Mouse (Mus musculus) cerebellum, postnatal 36 days (tissue): ENCODE data around the gene Tstd3.

Experiments
- DNase-seq, 2 experiments: peaks; one replicate each; pipeline ENCODE4 v3.0.0; 2021 to 2022; ENCODE audit warnings: mixed read lengths in 2 of 2

Gene Tstd3

GRCm38 (mm10) chr4:21766863-21767304 lies at the start of gene Tstd3, which contains the start of gene Usp45:
Tstd3 (minus strand) TSS chr4:21767212.
Usp45 (plus strand) TSS chr4:21767156.
- DNase-seq = peak; percentile 85 to 87

DNA sequence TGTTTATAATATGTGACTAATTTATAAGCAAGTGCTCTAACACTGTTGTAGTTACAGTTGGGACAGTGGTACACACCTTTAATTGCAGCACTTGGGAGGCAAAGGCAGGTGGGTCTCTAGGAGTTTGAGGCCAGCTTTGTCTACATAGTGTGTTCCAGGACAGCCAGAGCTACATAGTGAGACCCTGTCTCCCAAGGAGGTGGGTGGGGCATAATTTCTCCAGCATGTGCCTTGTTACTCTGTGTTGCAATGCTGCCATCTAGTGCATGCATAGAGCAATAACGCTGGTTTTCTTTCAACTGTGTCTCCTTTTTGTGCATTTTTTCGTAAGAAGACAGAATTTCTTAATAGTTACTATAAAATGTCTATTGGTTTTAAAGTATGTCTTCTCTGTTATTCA lies 47.0 kb upstream of the Tstd3 start:
- peak in 1 of 2 experiments; percentile 32 for DNase-seq

- DNase-seq = no peak
Measured at GRCm38 (mm10) chr4:21812635-21813034, 45.6 kb upstream of the Tstd3 start.

GRCm38 (mm10) chr4:21810608-21811007 lies 43.6 kb upstream of the Tstd3 start:
- DNase-seq = no peak

GRCm38 (mm10) chr4:21807204-21807603 lies 40.2 kb upstream of the Tstd3 start:
- DNase-seq = no peak

- no peak for DNase-seq
Measured at GRCm38 (mm10) chr4:21801620-21802019, 34.6 kb upstream of the Tstd3 start.

- no peak for DNase-seq
Measured at GRCm38 (mm10) chr4:21801013-21801412, 34.0 kb upstream of the Tstd3 start.

- DNase-seq = peak; percentile 10 to 11
Measured at GRCm38 (mm10) chr4:21793631-21794030, 26.6 kb upstream of the Tstd3 start.

GRCm38 (mm10) chr4:21789836-21790235 lies 22.8 kb upstream of the Tstd3 start:
- DNase-seq = no peak

- no peak for DNase-seq
Measured at GRCm38 (mm10) chr4:21788903-21789302, 21.9 kb upstream of the Tstd3 start.

DNA sequence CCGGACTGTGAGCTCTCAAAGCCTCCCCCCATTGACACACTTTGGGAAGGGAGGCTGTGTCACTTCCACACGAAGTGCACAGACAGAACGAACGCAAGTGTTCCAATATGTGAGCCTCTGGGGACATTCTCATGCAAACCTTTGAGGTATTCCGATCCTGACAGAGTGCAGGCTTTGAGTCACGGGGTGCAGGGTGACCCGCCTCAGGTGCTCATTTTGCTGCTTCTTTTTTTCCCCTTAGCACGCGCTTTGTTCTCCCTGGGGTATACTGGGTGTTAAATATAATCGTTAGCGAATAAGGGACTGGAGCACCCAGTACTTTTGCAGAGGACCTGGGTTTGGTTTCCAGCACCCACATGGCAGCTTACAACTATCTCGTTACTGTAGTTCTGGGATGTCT lies 19.3 kb upstream of the Tstd3 start:
- DNase-seq = no peak

DNA sequence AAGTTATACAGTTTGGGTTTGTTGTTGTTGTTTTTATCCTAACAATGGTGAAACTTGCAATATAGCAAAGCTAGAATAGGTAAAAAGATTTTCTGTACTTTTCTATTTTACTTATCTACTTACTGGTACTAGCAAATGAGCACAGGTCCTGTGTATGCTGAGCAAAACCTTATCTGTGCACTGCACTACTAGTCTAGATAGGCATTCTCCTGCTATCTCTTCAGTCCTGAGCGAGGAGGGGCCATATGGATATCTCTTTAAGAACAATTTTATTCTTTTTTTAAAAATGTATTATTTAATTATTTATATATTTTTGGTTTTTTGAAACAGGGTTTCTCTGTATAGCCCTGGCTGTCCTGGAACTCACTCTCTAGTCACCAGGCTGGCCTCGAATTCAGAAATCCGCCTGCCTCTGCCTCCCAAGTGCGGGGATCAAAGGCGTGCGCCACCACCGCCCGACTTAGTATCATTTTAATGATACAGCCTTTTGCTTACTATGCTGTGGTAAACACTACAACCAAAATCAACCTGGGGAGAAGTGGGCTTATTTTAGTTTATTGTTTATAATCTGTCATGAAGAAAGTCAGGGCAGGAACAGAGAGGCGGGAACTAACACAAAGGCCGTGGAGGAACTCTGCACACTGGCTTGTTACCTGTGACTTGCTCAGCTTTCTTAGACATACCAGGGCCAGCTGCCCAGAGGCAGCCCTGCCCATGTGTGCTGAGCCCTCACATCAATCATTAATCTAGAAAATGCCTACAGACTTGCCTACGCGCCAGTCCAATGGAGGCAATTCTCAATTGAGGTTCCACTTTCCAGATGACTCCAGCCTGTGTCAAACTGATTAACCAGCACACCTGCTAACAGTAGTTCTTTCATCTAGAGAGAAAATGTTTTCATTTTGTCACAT lies 14.1 kb upstream of the Tstd3 start:
- no peak for DNase-seq

DNA sequence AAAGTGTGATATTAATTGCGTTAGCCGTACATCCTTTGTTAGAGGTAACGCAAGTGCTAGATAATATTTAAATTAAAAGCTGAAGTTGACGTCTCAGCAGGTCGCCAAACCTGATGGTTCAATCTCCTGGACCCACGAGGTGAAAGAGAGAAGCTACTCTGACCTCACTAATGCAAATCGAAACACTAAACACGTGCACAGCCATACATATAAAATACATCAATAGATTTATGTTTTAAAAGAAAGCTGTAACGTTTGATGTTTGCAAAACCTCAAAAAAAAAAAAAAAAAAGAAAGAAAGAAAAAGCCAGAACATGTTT lies 9.9 kb upstream of the Tstd3 start:
- DNase-seq = no peak

DNA sequence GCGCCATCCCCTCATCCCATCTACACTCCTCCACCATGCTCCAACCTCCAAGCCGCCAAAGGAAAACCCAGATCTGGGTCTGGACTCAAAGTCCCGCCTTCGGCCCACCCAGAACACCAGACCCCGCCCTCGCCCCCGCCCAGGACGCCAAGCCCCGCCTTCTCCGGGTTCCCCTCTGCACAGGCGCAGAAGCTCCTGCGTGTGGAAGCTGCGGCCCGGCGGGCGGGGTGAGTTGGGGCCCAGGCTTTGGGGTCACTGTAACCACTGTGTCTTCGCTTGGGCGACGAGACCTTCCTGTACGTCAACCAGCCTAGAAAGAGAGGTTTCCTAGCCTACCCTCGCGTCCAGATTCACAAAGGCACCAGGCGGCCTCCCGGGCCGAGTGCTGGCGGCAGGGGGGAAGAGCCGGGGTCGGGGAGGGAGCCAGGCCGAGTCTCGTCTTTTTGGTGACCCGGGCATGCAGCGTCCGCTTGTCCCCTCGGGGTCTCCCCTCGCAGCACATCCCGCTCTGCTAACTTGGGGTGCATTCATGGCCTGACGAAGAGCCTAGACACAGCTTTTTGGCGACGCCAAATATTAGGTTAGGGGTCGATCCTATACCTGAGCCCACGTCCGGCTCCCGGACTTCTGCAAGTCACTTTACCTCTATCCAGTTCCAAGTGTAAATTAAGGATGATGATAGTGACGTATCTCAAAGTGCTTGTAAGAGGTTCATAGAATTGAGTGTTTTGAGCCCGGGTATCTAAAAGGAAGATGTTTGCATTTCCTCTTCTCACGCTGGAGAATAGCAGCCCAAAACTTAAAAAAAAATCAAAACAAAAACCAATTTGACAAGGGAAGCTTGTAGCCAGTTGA lies 9.3 kb upstream of the Tstd3 start:
- peak; percentile 90 to 95 for DNase-seq

- DNase-seq = no peak
Measured at GRCm38 (mm10) chr4:21772306-21772705, 5.3 kb upstream of the Tstd3 start.

- no peak for DNase-seq
Measured at GRCm38 (mm10) chr4:21771064-21771463, 4.1 kb upstream of the Tstd3 start.

- DNase-seq = peak in 1 of 2 experiments; percentile 12
Measured at GRCm38 (mm10) chr4:21766171-21766862, 695 bp downstream of the Tstd3 start.

DNA sequence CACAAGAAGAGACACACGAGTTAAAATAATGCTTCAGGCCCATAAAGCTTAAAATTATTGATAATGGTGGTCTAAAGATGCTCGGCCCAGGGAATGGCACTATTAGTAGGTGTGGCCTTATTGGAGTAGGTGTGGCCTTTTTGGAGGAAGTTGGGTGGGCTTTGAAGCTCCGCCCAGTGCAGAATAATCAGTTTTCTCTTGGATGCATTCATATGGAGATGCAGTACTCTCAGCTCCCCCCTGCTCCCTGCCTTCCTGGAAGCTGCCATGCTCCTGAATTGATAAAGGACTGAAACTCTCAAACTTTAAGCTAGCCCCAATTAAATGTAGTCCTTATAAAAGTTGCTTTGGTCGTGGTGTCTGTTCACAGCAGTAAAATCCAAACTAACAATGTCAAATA lies 3.2 kb downstream of the Tstd3 start:
- no peak for DNase-seq

GRCm38 (mm10) chr4:21761416-21762160 lies 5.4 kb downstream of the Tstd3 start:
- DNase-seq = peak in 1 of 2 experiments; percentile 14

DNA sequence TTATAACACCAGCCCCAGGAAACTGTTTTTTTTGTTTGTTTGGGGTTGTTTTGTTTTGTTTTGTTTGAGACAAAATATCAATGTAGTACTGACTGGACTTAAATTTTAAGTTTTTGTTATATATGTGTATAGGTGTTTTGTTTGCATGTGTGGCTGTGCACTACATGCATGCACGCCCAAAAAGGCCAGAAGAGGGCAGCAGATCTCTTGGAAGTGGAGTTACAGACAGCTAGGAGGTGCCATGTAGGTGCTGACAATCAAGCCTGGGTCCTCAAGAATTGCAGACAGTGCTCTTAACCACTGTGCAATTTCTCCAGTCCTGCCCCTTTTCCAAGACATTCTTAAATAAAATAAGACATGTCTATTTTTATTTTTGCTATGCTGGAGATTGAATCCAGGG lies 8.2 kb downstream of the Tstd3 start:
- no peak for DNase-seq

DNA sequence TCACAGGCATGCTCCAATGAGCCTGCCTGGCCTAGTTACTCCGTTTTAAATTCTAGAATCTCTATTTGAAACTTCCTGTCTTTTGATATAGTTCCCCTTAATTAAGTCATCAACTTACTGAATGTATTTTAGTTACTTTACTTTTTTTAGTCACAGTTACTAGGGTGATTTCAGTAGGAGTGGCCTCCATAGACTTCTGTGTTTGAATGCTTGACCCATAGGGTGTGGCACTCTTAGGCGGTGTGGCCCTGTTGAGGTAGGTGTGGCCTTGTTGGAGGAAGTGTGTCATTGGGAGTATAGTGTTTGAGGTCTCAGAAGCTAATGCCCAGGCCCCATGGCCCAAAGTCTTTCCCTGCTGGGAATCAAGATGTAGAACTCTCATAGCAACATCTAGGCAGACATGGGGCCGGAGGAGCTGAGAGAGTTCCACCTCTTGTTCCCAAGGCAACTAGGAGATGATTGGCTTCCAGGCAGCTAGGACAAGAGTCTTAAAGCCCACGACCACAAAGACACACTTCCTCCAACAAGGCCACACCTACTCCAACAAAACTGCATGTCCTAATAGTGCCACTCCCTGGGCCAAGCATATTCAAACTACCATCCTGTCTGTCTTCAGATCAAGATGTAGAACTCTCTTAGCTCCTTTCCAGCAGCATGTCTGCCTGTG lies 11.8 kb downstream of the Tstd3 start:
- no peak for DNase-seq

DNA sequence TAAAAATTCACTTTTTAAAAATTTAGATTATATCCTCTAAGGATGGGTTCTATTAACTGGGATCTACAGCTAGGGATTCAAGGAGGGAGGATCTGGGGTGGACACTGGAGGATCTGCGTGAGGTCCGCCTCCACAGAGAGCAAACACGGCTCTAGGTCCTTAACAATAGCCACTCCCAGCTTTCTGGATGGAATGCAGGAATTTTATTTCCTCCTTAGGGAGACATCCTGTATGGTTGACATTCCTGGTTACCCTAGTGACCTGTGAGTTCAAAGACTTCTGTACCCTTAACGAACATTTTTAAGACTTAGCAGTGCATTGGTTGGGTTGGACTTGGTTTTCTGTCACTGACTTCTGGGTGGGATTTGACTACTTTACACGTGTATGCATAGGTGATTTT lies 21.3 kb downstream of the Tstd3 start:
- no peak for DNase-seq
